In genomic region chr19:54045412-54045811, GRCm38 (mm10) we compare ENCODE assay signal across 8 mouse cellular contexts. TPM values are rescaled to one million over a fixed set of nuclear protein-coding genes. Genes with fewer than 3 reads are reported as not detected.
A peak's percentile ranks its signal among the peaks of the same experiment; 100 is the strongest.
DNase-seq lines count a peak whose midpoint lies in the region.

No protein-coding gene starts in this region.

- peak overlapping the region; percentile 70 for H3K4me3 ChIP-seq in heart, embryonic 10.5 days
- peak overlapping the region; percentile 52 for H3K4me3 ChIP-seq in brown adipose tissue, adult 24 weeks (ENCODE audit: insufficient read depth, low read depth, low read length)

- no peaks in the 10 kb centered on the region for H3K36me3 ChIP-seq in heart, embryonic 10.5 days

- 0 out of 2 replicates have a peak overlapping the region, but pooled peaks have one; percentile 44 for H3K27ac ChIP-seq in heart, embryonic 10.5 days
- H3K27ac ChIP-seq in brown adipose tissue, adult 24 weeks (replicated peaks; ENCODE audit: low read depth, low read length), result no peak overlapping the region

- H3K4me1 ChIP-seq in heart, embryonic 10.5 days, result peaks cover 48% of the 10 kb centered on the region
- 0 out of 2 replicates have a peak, but pooled peaks cover 9% of the 10 kb centered on the region for H3K4me1 ChIP-seq in brown adipose tissue, adult 24 weeks (ENCODE audit: control insufficient read depth, insufficient read depth, insufficient read length, low read length)

- peaks cover 63% of the 10 kb centered on the region for H3K27me3 ChIP-seq in heart, embryonic 10.5 days (ENCODE audit: insufficient read depth, poor library complexity, severe bottlenecking)

- intact Hi-C loops in heart, postnatal 36 days (cut with DNase I), result loop anchor here (2.0 to 10.0 kb wide), 3 partner anchors 209 to 1162 kb away; no protein-coding TSS in a partner anchor

- 1% methylated on average over 29 of the region's 29 CpGs for WGBS in heart, embryonic 10.5 days

- H3K9me3 ChIP-seq in heart, embryonic 10.5 days, result no peaks in the 10 kb centered on the region

- peak; percentile 79 for DNase-seq in heart, embryonic 10.5 days (ENCODE audit: low spot score)
- DNase-seq in heart, adult 9 months (ENCODE audit: low spot score in 2 of 2), result no peak
- DNase-seq in B cell, adult 2 months, result peak; percentile 25 to 31
- DNase-seq in heart, postnatal 36 days, result peak; percentile 13 to 26
- DNase-seq in mesoderm, embryonic 11.5 days (ENCODE audit: low read depth, low spot score), result peak; percentile 33
- DNase-seq in urinary bladder, postnatal 4 days (ENCODE audit: low spot score in 2 of 2), result no peak
- no peak for DNase-seq in layer of hippocampus, postnatal 36 days

RNA-seq across cellular contexts. Expression of gene Adra2a, which starts 1.5 kb away (rescaled TPM):
- 0.26 TPM in 1 of 2 replicates, not detected in the other for polyA plus RNA-seq in heart, embryonic 10.5 days (2016; fragmentation: Nextera tagmentation; extraction: Ambion mirVana)
- polyA plus RNA-seq in brown adipose tissue, adult 24 weeks (2012; ENCODE audit: insufficient read depth, insufficient read length, missing spikeins), result not detected in 2 replicates
- total RNA-seq in heart, postnatal 36 days (2021), result under 1 TPM; 0.31 to 0.41 TPM
- total RNA-seq in layer of hippocampus, postnatal 36 days (2021), result 10 to 100 TPM; 12.5 to 13.6 TPM

Comparison
In these comparisons a context has a peak if more than half of its experiments do, and no peak if none do; other contexts are left out.
1. DNase-seq: peak in heart, embryonic 10.5 days (single experiment), B cell, adult 2 months (2 of 2), heart, postnatal 36 days (2 of 2) and mesoderm, embryonic 11.5 days (single experiment); none in heart, adult 9 months (0 of 2), urinary bladder, postnatal 4 days (0 of 2) and layer of hippocampus, postnatal 36 days (0 of 2).
2. RNA of gene Adra2a, which starts 1.5 kb away (total RNA-seq): 12.5 to 13.6 TPM in layer of hippocampus, postnatal 36 days; 0.31 to 0.41 TPM in heart, postnatal 36 days; every median in the first group is over 4 times any median in the second.